Mouse (Mus musculus) neutrophil, adult 5-6 weeks (primary cell): Measurements from ENCODE around the gene Polg2. TPM values are rescaled to one million over a fixed set of nuclear protein-coding genes. Genes with fewer than 3 reads are reported as not detected.
A peak's percentile ranks its signal among the peaks of the same experiment; 100 is the strongest.
"Not testable (repeated sequence)": the region's sequence is repeated elsewhere in the genome, so short reads cannot be mapped to it uniquely, and the experiment has no call there.

Source experiments
- ATAC-seq: fragments of 151-379, 151-347 bp; 2 replicates; pipeline ENCODE4 v1.8.0; 2017; ENCODE audit warnings: mild to moderate bottlenecking, moderate TSS enrichment; ENCODE audit not compliant: insufficient number of reproducible peaks, poor library complexity, low FRiP score, severe bottlenecking; ENCODE audit errors: extremely low read depth
- total RNA-seq: library from RNA; stranded (forward); fragments of 200-1000 nt; gene quantifications from 2 replicates; pipeline ENCODE4 v1.2.3, GENCODE M21; 2017

Gene Polg2
- total RNA-seq, 1 experiment from 2014 or later: 83.1 TPM

- ATAC-seq: peak; percentile 65
These were observed 9.0 kb downstream of the Polg2 start for GRCm38 (mm10) chr11:106770195-106770974.

GRCm38 (mm10) chr11:106767516-106767915, 11.8 kb downstream of the Polg2 start:
- ATAC-seq: no peak

- no peak for ATAC-seq
These were observed 12.7 kb downstream of the Polg2 start for GRCm38 (mm10) chr11:106766611-106767162.

- peak; percentile 11; the same call in 1 of the 2 replicates for ATAC-seq
These were observed 16.5 kb downstream of the Polg2 start for GRCm38 (mm10) chr11:106762800-106763185.

GRCm38 (mm10) chr11:106762139-106762799, 17.1 kb downstream of the Polg2 start:
- ATAC-seq: peak; percentile 65

- no peak for ATAC-seq
These were observed 18.8 kb downstream of the Polg2 start for GRCm38 (mm10) chr11:106760511-106760910.

GRCm38 (mm10) chr11:106759028-106759427, 20.3 kb downstream of the Polg2 start:
- peak; percentile 71 for ATAC-seq

- ATAC-seq: no peak
These were observed 23.8 kb downstream of the Polg2 start for GRCm38 (mm10) chr11:106755583-106755982.

GRCm38 (mm10) chr11:106753314-106753713, 26.0 kb downstream of the Polg2 start:
- ATAC-seq: no peak

- peak; percentile 45; the same call in 1 of the 2 replicates for ATAC-seq
These were observed 27.2 kb downstream of the Polg2 start for GRCm38 (mm10) chr11:106752103-106752502.

- peak; percentile 13; the same call in 1 of the 2 replicates for ATAC-seq
These were observed 28.0 kb downstream of the Polg2 start, which contains the start of gene Milr1 for GRCm38 (mm10) chr11:106751039-106752018. Gene Milr1, plus strand, starts transcription at chr11:106751226.

GRCm38 (mm10) chr11:106750121-106750751, 29.1 kb downstream of the Polg2 start, which contains the start of gene Pecam1:
Gene Pecam1, minus strand, starts transcription at chr11:106750628.
- ATAC-seq: peak; percentile 74

GRCm38 (mm10) chr11:106749557-106750120, 29.7 kb downstream of the Polg2 start:
- ATAC-seq: not testable (repeated sequence)

GRCm38 (mm10) chr11:106744949-106745348, 34.4 kb downstream of the Polg2 start:
- peak; percentile 34; the same call in 1 of the 2 replicates for ATAC-seq

- ATAC-seq: peak; percentile 63; the same call in 1 of the 2 replicates
These were observed 36.9 kb downstream of the Polg2 start for GRCm38 (mm10) chr11:106742388-106742841.

- no peak for ATAC-seq
These were observed 37.5 kb downstream of the Polg2 start for GRCm38 (mm10) chr11:106741826-106742225.

GRCm38 (mm10) chr11:106741232-106741631, 38.1 kb downstream of the Polg2 start:
- no peak for ATAC-seq

GRCm38 (mm10) chr11:106740724-106741123, 38.6 kb downstream of the Polg2 start:
- ATAC-seq: not testable (repeated sequence)
